Mouse (Mus musculus) embryonic fibroblast, embryonic 13.5 days (primary cell): ENCODE data around the gene Slc35e4.

ENCODE experiments used
- CTCF ChIP-seq: IDR thresholded peaks from 2 replicates; pipeline ENCODE4 v1.5.1; 2011; ENCODE audit warnings: mild to moderate bottlenecking, control low read depth, low read length, moderate library complexity, borderline replicate concordance; ENCODE audit not compliant: insufficient read depth
- POLR2A ChIP-seq: IDR thresholded peaks from 2 replicates; pipeline ENCODE4 v1.6.1; 2011; ENCODE audit warnings: low read depth, mild to moderate bottlenecking, control low read depth, low read length, moderate library complexity

GRCm38 (mm10) chr11:3960901-3961300, 46.4 kb upstream of the Slc35e4 start:
- TF ChIP-seq CTCF (no peak), POLR2A (no peak)
